Mouse (Mus musculus): ENCODE results near the gene Zfp385a.

The Zfp385a gene

DNA sequence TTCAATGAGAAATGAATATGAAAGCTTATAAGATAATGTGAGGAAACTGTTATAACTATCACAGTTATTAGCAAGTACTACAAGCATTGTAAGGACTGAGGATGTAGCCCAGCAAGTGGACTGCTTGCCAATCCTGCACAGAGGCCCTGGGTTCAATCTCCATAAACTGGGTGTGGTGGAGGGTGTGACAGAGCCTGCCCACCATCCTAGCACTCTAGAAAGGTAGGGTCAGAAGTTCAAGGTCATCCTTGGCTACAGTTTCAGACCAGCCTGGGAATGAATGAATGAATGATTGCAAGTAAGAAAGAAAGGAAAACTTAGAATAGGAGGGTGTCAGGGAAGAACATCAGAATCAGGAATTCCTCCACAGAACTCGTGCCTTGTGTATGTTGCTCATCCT is 23.9 kb upstream of the Zfp385a start:
- DNase-seq (ENCODE audit: low read depth, low spot score): no peak

DNA sequence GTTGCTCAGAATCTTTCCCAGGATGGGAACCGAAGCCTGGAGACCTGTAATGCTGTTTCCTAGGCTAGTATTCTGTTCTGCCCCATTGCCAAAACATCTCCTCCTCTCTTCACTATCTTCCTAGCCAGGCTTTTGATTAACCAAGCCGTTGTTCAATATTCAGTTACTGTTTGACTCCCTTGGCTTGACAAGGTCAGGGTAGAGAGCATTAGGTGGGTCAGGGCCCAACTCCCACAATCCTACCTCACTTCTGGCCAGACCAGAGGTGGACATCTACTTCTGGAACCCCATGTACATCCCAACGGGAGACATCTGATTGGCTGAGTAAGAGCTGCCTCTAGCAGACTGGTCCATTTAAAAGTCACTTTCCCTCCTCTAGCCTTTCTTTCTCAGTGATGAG is 23.1 kb upstream of the Zfp385a start:
- no peak for DNase-seq (ENCODE audit: low read depth, low spot score)

GRCm38 (mm10) chr15:103362333-103362732 is 22.4 kb upstream of the Zfp385a start:
- no peak for DNase-seq (ENCODE audit: low read depth, low spot score)

DNA sequence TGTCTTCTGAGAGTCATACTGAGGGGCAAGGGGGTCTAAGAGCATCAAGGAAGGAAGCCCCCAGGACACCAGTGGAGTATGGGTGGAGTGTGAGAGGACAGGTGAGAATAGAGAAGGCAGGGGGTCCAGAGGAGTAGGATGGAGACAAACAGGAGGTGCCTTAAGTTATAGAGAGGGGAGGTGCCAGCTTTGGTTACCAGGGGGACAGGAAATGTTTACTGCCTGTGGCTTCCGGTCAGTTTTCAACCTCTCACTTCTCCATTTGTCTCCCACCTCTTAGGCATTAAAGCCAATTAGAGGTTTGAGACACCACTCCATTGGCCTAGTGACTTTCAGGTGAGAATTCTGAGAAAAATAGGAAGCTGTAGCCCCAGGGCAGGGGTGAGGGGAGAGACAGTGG is 21.4 kb upstream of the Zfp385a start:
- no peak for DNase-seq (ENCODE audit: low read depth, low spot score)

DNA sequence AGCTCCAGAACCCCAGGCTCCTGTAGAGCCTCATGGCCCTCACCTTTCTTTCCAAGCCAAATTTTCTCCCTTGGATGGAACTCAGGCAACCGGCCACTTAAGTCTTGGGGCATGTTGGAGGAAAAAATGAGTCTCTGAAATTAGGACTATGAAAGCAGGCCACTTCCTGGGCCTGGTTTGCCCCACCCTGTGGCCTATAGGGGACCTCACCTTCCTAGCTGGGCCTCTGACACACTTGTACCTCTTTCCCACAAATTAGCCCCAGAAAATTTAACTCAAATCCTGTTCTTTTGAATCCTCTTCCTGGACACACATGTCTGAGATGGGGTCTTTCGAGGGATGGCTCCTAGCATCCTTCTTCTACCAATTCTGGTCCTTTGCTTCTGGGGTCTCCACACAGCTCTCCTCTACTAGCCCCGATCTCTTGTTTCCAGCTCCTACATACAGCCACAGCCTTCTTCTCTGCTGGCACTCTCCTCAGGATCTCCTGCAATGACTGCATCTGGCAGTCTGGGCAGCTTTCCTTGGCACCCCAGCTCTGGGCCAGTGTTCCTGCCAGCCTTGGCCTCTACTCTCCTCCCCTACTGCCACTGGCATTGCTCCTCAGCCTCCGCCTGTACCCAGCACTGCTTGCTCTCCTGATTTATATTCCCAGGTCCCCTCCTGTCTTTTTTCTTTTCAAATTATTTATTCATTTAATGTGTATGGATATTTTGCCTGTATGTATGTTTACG is 20.1 kb upstream of the Zfp385a start:
- DNase-seq (ENCODE audit: low read depth, low spot score): peak; percentile 90

DNA sequence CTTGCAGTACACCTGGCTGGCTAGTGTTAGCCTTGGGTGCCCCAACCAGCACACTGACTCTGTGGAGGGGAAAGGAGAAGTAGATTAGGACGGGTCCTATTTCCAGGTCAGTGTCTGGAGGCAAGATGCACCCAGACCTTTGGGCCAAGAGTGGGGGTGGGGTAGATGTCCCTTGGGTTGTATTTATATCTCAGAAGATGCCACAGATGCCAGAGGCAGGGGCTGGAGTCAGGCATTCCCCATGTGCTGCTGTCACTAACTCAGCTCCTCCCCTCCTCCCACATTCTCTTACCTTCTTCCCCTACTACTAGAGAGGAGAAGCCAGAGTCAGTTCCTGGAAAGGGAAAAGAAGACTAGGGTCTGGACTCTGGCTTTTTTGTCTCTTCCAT is 19.2 kb upstream of the Zfp385a start:
- DNase-seq (ENCODE audit: low read depth, low spot score): no peak

DNA sequence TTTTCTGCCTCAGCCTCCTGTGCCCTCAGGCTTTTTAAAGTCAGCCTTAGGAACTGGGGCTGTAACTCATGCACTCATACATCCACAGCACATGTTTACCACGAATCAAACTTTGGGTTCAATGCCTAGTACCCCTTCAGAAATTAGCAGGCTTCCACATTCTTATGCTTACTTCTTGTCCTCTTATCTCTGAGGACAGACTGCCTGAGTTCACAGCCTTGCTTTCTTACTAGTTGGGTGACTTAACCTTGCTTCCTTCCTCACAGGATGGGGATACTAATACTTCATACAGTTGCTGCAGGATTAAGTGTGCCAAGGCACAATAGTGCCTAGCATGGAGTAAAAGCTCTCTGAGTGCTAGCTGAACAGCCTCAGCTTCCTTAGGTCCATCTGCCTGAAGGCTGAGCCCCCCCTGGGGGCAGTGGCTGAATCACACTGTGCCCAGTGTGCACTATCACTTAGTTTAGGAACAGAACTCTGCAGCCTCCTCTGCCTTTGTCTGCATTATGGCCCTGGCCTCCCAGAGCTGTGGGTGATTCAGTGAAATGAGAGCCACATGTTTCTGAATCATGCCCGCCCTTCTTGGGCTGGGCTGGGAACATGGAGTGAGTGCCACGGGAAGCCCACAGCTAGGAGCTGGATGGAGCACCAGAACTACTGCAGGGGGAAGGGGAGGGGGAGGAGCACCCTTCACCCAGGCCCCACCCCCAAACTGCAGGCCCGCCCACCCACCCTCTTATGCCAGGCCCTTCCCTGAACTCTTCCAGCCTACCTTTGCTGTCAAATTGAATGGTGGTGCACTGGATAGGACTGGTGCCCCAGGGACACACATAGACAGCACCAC is 18.6 kb upstream of the Zfp385a start:
- DNase-seq (ENCODE audit: low read depth, low spot score): peak; percentile 61

GRCm38 (mm10) chr15:103357817-103358216 is 17.9 kb upstream of the Zfp385a start:
- DNase-seq (ENCODE audit: low read depth, low spot score): no peak

DNA sequence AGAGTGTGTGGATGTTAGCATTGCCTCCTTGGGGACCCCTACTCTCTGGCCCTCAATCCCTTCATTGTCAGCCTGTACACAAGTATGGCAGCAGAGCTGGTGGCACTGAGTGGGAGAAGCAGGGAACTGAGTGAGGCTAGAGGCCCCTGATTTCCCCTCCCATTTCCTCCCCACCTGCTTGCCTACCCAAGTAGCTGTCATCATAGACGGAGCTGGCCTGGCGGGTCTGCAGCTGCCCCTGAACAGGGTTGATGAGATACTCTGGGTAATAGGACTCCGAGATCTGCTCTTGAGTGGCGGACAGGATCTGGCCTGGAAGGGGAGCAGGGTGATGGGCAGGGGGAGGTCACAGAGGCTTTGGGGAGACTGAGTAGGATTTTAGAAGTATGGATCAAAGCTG is 16.2 kb upstream of the Zfp385a start:
- DNase-seq (ENCODE audit: low read depth, low spot score): no peak

- DNase-seq (ENCODE audit: low read depth, low spot score): no peak
These were observed 15.5 kb upstream of the Zfp385a start for GRCm38 (mm10) chr15:103355420-103355819.

DNA sequence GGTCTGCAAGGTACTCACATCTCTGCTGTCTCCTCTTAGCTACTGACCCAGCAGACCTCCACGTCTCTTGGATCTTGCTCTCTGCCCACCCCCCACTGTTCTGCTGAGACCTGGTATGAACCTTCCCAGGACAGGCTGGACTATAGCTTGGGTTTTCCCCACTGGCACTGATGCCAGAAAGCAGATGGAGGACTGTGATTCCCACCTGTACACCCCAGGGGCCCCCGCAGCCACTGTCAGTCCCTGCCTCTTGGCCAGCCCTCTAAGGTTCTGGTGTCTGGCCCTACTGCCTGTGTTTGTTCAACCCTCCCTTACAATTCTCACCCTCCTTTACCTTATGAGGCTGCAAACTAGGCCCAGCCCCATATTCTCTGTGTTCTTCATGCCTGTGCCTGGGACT is 14.8 kb upstream of the Zfp385a start:
- peak; percentile 86 for DNase-seq (ENCODE audit: low read depth, low spot score)

DNA sequence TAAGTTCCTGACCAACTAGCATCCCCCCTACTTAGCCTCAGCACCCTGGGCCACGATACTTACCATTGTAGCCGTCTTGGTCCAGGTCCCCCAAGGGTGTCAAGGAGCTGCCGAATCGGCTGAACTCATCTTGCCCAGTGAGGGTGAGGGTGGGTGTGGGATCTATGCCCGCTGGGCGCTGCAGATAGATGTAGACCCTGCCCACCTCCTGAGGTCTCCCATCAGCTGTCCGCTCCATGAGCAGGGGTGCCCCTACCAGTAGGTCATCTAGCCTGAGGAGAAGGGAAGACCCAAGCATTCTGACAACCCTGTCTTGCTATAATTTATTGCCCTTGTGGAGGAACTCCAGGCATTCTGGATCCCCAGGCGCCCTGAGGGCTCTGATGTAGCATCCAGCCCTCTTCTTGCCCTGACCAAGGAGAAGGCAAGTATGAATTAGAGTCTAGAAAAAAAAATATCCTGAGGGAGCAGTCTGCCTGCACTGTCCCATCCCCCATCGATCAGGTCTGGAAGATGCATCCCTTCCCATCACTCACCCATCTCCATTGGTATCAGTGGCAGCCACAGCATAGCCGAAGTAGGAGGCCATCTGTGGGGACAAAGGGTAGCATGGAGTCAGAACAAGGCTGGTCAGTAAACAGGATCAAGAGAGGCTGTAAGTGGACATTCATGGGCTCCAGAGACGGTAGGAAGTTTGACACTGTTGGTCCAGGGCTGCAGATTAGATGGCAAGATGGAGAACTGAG is 13.8 kb upstream of the Zfp385a start:
- DNase-seq (ENCODE audit: low read depth, low spot score): no peak

GRCm38 (mm10) chr15:103352856-103353255 is 13.0 kb upstream of the Zfp385a start:
- DNase-seq (ENCODE audit: low read depth, low spot score): peak; percentile 80

DNA sequence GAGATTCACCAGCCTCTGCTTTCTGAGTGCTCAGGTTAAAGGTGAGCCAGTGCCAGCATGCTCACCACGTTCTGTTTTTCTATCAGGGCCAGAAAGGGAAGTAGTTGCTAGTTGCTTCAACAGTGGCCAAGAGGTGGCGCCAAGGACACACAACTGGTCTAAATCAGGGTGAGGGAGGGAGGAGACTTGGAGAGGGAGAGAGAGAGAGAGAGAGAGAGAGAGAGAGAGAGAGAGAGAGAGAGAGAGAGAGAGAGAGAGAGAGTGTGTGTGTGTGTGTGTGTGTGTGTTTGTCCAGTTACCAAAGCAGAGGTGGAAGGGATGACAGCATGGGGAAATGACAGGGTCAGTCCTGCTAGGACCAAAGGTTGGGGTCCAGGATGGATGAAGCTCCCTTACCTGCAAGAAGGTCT is 7.4 kb upstream of the Zfp385a start:
- peak; percentile 91 for DNase-seq (ENCODE audit: low read depth, low spot score)

DNA sequence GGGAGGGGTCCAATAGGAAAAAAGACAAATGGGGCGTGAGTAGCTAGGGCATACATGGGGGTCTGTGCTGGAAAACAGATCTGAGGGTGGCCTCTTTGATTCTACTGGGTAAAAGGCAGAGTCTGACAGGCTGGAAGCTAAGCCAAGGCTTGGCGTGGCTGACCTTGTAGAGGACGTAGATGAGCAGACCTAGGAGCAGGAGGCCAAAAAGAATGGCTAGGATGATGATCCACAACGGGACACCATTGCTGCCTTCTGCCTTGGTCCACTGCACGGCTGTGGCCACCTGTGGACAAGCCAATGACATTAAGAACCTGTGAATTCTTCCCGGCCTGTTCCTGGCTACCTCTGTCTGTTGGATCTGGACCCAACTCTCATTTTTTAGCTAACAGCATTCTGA is 5.9 kb upstream of the Zfp385a start:
- no peak for DNase-seq (ENCODE audit: low read depth, low spot score)

- no peak for DNase-seq (ENCODE audit: low read depth, low spot score)
These were observed 3.7 kb upstream of the Zfp385a start for GRCm38 (mm10) chr15:103343556-103343955.

DNA sequence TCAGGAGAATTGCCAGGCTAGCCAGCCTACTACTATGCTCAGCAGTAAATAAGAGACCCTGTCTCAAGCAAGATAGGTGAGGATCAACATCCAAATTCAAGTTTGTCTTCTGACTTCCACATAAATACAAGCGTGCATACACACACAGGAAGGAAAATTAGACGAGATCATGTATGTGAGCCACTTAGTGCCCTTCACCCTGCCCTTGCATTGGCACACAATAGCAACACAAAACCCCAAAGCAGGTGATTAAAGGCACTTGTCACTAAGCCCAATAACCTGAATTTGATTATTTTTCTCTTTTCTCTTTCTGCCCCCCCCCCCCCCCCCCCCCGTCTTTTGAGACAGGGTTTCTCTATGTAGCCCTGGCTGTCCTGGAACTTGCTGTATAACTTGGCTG is 3.1 kb upstream of the Zfp385a start:
- DNase-seq (ENCODE audit: low read depth, low spot score): no peak

- peak; percentile 94 for DNase-seq (ENCODE audit: low read depth, low spot score)
These were observed 2.5 kb upstream of the Zfp385a start for GRCm38 (mm10) chr15:103342415-103342814.

DNA sequence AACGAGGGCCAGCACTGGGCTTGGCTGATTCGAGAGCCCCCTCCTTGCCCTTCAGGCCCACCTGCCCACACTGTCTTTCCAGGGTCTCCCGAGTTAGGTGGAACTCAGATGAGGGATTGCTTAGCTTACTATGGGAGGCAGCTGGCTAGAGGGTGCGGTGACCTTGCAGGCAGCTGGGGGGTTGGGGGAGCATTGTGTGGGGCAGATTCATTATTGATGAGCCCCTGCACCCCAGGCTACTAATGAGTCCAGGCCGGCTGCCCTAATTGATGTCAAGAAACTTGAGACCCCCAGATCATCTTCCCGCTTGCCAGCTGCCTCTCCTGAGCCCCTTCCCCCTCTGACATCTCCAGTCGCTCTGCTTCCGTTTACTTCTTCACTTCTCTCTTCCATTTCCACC is 1.7 kb upstream of the Zfp385a start:
- no peak for DNase-seq (ENCODE audit: low read depth, low spot score)

- DNase-seq (ENCODE audit: low read depth, low spot score): peak; percentile 83
These were observed 893 bp upstream of the Zfp385a start for GRCm38 (mm10) chr15:103340786-103341185.

DNA sequence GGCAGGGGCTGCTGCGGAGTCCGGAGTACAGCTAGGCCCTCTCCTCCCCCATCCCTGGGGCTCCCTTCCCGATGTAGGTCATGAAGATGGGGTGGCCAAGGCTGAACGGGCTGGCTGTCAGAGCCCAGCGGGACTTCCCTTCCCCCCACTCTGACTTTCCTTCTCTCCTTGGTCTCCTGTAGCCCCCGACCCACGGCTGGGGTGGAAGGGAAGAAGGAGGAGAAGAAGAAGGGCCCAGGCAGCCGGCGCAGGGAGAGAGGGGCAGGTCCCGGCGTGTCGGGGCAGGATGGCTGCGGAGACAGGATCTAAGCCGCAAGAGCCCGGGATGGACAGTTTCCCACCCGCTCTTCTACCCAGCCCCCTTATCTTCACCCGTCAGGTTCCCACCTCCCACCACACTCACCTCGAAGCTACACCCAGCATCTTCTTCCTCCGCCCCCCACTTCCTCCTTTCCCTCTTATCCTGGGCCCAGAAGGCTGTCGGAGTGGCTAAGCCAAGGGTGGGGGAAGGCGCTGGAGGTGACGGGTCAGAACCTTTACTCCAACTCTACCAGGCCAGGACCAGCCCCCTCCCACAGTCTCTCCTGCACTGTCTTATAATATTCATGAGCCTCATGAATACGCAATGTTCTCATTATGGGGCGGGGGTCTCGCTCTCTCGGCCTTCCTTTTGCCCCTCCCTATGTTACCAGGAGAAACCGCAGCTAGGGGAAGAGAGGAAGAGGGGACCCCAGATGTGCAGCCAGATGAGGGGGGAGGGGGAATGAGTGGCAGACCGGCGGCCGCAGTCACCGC is 530 bp downstream of the Zfp385a start:
- DNase-seq (ENCODE audit: low read depth, low spot score): no peak

DNA sequence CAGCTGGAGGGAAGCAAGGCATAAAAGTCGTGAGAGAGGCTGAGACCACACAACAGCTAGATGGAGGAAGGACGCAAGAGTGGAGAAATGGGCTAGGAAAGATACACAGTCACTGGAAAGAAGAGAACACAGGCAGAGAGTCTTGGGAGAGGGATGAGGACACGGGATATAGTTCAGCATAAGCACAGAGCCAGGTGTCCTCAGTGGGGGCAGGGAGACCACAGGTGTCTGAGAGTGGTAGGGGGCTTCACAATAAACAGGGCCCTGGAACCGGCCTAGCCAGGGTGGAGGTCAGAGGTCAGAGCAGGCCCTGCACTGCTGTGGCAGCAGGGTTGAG is 1.1 kb downstream of the Zfp385a start:
- no peak for DNase-seq (ENCODE audit: low read depth, low spot score)

All from brain, adult 2 months (tissue).